Mouse (Mus musculus): Measurements from ENCODE around the gene Folr2. TPM values are rescaled to one million over a fixed set of nuclear protein-coding genes. Genes with fewer than 3 reads are reported as not detected.

Gene Folr2
- 0.69 and 1.0 TPM in 2 replicates for polyA plus RNA-seq (2014; fragmentation: Nextera tagmentation; extraction: Ambion mirVana)

DNA sequence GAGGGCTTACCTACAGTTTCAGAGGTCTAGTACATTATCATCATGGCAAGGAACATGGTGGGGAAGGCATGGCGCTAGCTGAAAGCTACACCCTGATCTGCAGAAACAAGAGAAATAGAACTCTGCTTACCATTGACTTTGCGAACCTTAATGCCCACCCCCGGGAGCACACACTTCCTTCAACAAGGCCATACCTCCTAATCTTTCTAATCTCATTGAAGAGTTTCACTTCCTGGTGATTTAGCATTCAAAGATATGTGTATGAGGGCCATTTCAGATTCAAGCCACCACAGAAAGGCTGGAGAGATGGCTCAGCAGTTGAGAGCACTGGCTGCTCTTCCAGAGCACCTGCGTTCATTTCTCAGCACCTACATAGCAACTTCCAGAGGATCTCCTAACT lies at the start of gene Folr2:
TSS of gene Folr2 (minus strand) at position 101 of the 400 bp plus-strand sequence.
- H3K4me3 ChIP-seq (ENCODE audit: control insufficient read depth in 1 of 2, insufficient read depth in 1 of 2, low read depth in 1 of 2, low read length in 2 of 2): no peak within 1 kb of the TSS
- H3K9ac ChIP-seq (ENCODE audit: low read length): no peak within 1 kb of the TSS
- no peaks in the 10 kb centered on the region for H3K9me3 ChIP-seq (ENCODE audit: control insufficient read depth, low read length)
- ATAC-seq (ENCODE audit: insufficient number of reproducible peaks, insufficient read depth, low FRiP score, low read depth): no peak
- WGBS: 87% methylated on average over 4 of the region's 4 CpGs
- no peaks in the 10 kb centered on the region for H3K27me3 ChIP-seq (ENCODE audit: control insufficient read depth, insufficient read depth, low read length)
- H3K36me3 ChIP-seq (ENCODE audit: control insufficient read depth, insufficient read depth, low read length): no peaks in the 10 kb centered on the region
- no peak within 1 kb of the TSS for H3K27ac ChIP-seq (replicated peaks in 1 of 2; ENCODE audit: control insufficient read depth in 1 of 2, insufficient read depth in 1 of 2, low read depth in 2 of 2, low read length in 2 of 2)
- no peaks in the 10 kb centered on the region for H3K4me1 ChIP-seq (ENCODE audit: control insufficient read depth in 2 of 2, insufficient read depth in 2 of 2, low read length in 2 of 2)
- no peak within 1 kb of the TSS for H3K4me2 ChIP-seq (ENCODE audit: low read length)

DNA sequence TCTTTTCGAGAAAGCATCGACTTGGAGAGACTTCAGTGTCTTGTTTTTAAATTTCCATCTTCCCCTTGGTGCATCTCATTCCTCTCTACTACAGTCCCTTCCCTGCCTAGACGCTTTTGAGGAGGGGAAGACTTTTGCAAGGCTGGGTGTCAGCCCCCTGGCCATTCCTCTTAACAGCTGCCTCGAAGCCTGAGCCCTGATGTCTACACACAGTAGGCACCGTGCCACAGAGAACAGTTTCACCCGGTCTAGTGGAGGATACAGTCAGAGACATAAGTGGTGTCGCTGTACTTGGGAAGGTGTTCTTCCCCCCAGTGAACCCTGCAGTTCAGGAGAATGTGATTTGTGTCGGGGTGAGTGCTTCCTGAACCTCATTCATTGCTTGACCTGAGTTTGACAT lies 49.7 kb upstream of the Folr2 start:
- Histone ChIP-seq H3K4me3 (ENCODE audit: control insufficient read depth in 1 of 2, insufficient read depth in 1 of 2, low read depth in 1 of 2, low read length in 2 of 2) (peak overlapping the region; percentile 83 to 90), H3K27me3 (ENCODE audit: control insufficient read depth, insufficient read depth, low read length) (no peaks in the 10 kb centered on the region), H3K9me3 (ENCODE audit: control insufficient read depth, low read length) (no peaks in the 10 kb centered on the region), H3K27ac (replicated peaks in 1 of 2; ENCODE audit: control insufficient read depth in 1 of 2, insufficient read depth in 1 of 2, low read depth in 2 of 2, low read length in 2 of 2) (peak overlapping the region; percentile 97 to 98; a peak in 3 of 4 replicates), H3K9ac (ENCODE audit: low read length) (peak overlapping the region; percentile 96), H3K4me1 (ENCODE audit: control insufficient read depth in 2 of 2, insufficient read depth in 2 of 2, low read length in 2 of 2) (peaks cover 7 to 16% of the 10 kb centered on the region in 2 experiments; a peak in 3 of 4 replicates), H3K36me3 (ENCODE audit: control insufficient read depth, insufficient read depth, low read length) (peaks cover 21% of the 10 kb centered on the region), H3K4me2 (ENCODE audit: low read length) (peak overlapping the region; percentile 85)
- 54% methylated on average over 8 of the region's 8 CpGs for WGBS
- no peak for ATAC-seq (ENCODE audit: insufficient number of reproducible peaks, insufficient read depth, low FRiP score, low read depth)

GRCm38 (mm10) chr7:101906287-101906681 lies 49.3 kb upstream of the Folr2 start, which contains the start of gene Tomt:
Tomt (minus strand) TSS chr7:101906359.
- no peak for ATAC-seq (ENCODE audit: insufficient number of reproducible peaks, insufficient read depth, low FRiP score, low read depth)
- Histone ChIP-seq H3K4me2 (ENCODE audit: low read length) (peak within 1 kb of the TSS; percentile 85), H3K9me3 (ENCODE audit: control insufficient read depth, low read length) (no peaks in the 10 kb centered on the region), H3K4me3 (ENCODE audit: control insufficient read depth in 1 of 2, insufficient read depth in 1 of 2, low read depth in 1 of 2, low read length in 2 of 2) (peak within 1 kb of the TSS; percentile 83 to 90), H3K4me1 (ENCODE audit: control insufficient read depth in 2 of 2, insufficient read depth in 2 of 2, low read length in 2 of 2) (peaks cover 7 to 16% of the 10 kb centered on the region in 2 experiments; a peak in 3 of 4 replicates), H3K36me3 (ENCODE audit: control insufficient read depth, insufficient read depth, low read length) (peaks cover 17% of the 10 kb centered on the region), H3K9ac (ENCODE audit: low read length) (peak within 1 kb of the TSS; percentile 96), H3K27me3 (ENCODE audit: control insufficient read depth, insufficient read depth, low read length) (no peaks in the 10 kb centered on the region), H3K27ac (replicated peaks in 1 of 2; ENCODE audit: control insufficient read depth in 1 of 2, insufficient read depth in 1 of 2, low read depth in 2 of 2, low read length in 2 of 2) (peak within 1 kb of the TSS; percentile 97 to 98)
- WGBS: 12% methylated on average over 11 of the region's 11 CpGs

DNA sequence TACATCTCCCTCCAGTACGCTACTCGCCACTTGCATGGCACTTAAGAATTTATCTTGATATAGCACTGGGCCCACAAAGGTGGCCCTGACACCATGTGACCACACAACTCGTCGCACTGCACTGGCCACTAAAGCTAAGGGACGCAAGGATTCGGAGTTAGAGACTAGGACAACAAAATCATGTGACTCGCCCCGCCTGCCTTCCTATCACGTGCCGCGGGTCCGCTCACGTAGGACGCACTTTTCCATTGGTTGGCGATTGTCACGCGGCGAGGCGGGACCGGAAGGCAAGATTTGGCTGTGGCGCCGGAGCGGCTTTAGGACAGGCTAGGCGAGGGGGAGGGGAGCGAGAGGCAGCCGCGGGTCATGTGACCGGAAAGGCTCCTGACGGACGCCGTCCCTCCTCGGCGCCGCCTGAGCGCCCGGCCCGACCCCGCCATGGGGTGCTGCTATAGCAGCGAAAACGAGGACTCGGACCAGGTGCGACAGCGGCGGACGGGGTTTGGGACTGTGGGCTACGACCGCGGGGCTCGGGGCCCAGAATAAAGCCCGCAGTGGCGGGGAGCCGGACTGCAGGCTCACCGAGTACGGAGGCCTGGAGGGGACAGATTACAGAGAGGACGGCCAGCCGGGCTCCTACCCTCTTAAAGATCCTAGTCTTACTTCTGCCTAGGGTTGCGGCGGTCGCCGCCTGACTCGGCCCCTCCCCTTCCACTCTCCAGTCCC lies 48.7 kb upstream of the Folr2 start, which contains the start of gene Lamtor1:
TSS of gene Lamtor1 (plus strand) at position 344 of the 726 bp plus-strand sequence.
- peak within 1 kb of the TSS; percentile 97 to 98 for H3K27ac ChIP-seq (replicated peaks in 1 of 2; ENCODE audit: control insufficient read depth in 1 of 2, insufficient read depth in 1 of 2, low read depth in 2 of 2, low read length in 2 of 2)
- WGBS: under 1% methylated on average over 61 of the region's 61 CpGs
- peak within 1 kb of the TSS; percentile 96 for H3K9ac ChIP-seq (ENCODE audit: low read length)
- no peaks in the 10 kb centered on the region for H3K27me3 ChIP-seq (ENCODE audit: control insufficient read depth, insufficient read depth, low read length)
- peak; percentile 95 for ATAC-seq (ENCODE audit: insufficient number of reproducible peaks, insufficient read depth, low FRiP score, low read depth)
- H3K4me2 ChIP-seq (ENCODE audit: low read length): peak within 1 kb of the TSS; percentile 85
- H3K4me3 ChIP-seq (ENCODE audit: control insufficient read depth in 1 of 2, insufficient read depth in 1 of 2, low read depth in 1 of 2, low read length in 2 of 2): peak within 1 kb of the TSS; percentile 83 to 90
- H3K4me1 ChIP-seq (ENCODE audit: control insufficient read depth in 2 of 2, insufficient read depth in 2 of 2, low read length in 2 of 2): peaks cover 7 to 16% of the 10 kb centered on the region in 2 experiments; a peak in 3 of 4 replicates
- H3K36me3 ChIP-seq (ENCODE audit: control insufficient read depth, insufficient read depth, low read length): peaks cover 11% of the 10 kb centered on the region
- H3K9me3 ChIP-seq (ENCODE audit: control insufficient read depth, low read length): no peaks in the 10 kb centered on the region

DNA sequence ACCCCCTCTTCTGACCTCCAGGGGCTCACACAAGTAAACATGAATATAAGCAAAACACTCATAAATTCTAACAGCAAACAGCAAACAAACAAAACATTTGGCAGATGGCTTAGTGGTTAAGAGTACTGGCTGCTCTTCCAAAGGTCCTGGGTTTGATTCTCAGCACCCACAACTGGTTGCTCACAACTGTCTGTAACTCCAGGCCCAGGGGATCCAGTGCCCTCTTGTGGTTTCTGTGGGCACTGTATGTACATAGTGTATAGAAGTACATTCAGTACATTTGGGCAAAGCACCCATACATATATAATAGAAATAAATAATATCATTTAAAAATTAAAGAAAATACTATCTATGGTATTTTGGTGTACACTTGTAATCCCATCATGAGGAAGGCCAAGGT lies 45.9 kb upstream of the Folr2 start:
- no peaks in the 10 kb centered on the region for H3K9me3 ChIP-seq (ENCODE audit: control insufficient read depth, low read length)
- ATAC-seq (ENCODE audit: insufficient number of reproducible peaks, insufficient read depth, low FRiP score, low read depth): no peak
- no peaks in the 10 kb centered on the region for H3K27me3 ChIP-seq (ENCODE audit: control insufficient read depth, insufficient read depth, low read length)
- peaks cover 7 to 14% of the 10 kb centered on the region in 2 experiments; a peak in 2 of 4 replicates for H3K4me1 ChIP-seq (ENCODE audit: control insufficient read depth in 2 of 2, insufficient read depth in 2 of 2, low read length in 2 of 2)
- H3K4me3 ChIP-seq (ENCODE audit: control insufficient read depth in 1 of 2, insufficient read depth in 1 of 2, low read depth in 1 of 2, low read length in 2 of 2): no peak overlapping the region
- H3K27ac ChIP-seq (replicated peaks in 1 of 2; ENCODE audit: control insufficient read depth in 1 of 2, insufficient read depth in 1 of 2, low read depth in 2 of 2, low read length in 2 of 2): no peak overlapping the region
- no peak overlapping the region for H3K9ac ChIP-seq (ENCODE audit: low read length)
- peaks cover 13% of the 10 kb centered on the region; the same call in 1 of the 2 replicates for H3K36me3 ChIP-seq (ENCODE audit: control insufficient read depth, insufficient read depth, low read length)
- H3K4me2 ChIP-seq (ENCODE audit: low read length): no peak overlapping the region

- Histone ChIP-seq H3K36me3 (ENCODE audit: control insufficient read depth, insufficient read depth, low read length) (peaks cover 13% of the 10 kb centered on the region; the same call in 1 of the 2 replicates), H3K4me1 (ENCODE audit: control insufficient read depth in 2 of 2, insufficient read depth in 2 of 2, low read length in 2 of 2) (peaks cover 9 to 14% of the 10 kb centered on the region in 2 experiments; a peak in 3 of 4 replicates), H3K27ac (replicated peaks in 1 of 2; ENCODE audit: control insufficient read depth in 1 of 2, insufficient read depth in 1 of 2, low read depth in 2 of 2, low read length in 2 of 2) (no peak overlapping the region), H3K27me3 (ENCODE audit: control insufficient read depth, insufficient read depth, low read length) (no peaks in the 10 kb centered on the region), H3K4me3 (ENCODE audit: control insufficient read depth in 1 of 2, insufficient read depth in 1 of 2, low read depth in 1 of 2, low read length in 2 of 2) (no peak overlapping the region), H3K9ac (ENCODE audit: low read length) (no peak overlapping the region), H3K4me2 (ENCODE audit: low read length) (no peak overlapping the region), H3K9me3 (ENCODE audit: control insufficient read depth, low read length) (no peaks in the 10 kb centered on the region)
- 87% methylated on average over 10 of the region's 10 CpGs for WGBS
- no peak for ATAC-seq (ENCODE audit: insufficient number of reproducible peaks, insufficient read depth, low FRiP score, low read depth)
Observed at GRCm38 (mm10) chr7:101901969-101902368, 45.0 kb upstream of the Folr2 start.

GRCm38 (mm10) chr7:101900331-101901097 lies 43.5 kb upstream of the Folr2 start:
- peaks cover 5 to 9% of the 10 kb centered on the region in 2 experiments; a peak in 3 of 4 replicates for H3K4me1 ChIP-seq (ENCODE audit: control insufficient read depth in 2 of 2, insufficient read depth in 2 of 2, low read length in 2 of 2)
- no peaks in the 10 kb centered on the region for H3K27me3 ChIP-seq (ENCODE audit: control insufficient read depth, insufficient read depth, low read length)
- 86% methylated on average over 16 of the region's 16 CpGs for WGBS
- no peak for ATAC-seq (ENCODE audit: insufficient number of reproducible peaks, insufficient read depth, low FRiP score, low read depth)
- H3K27ac ChIP-seq (replicated peaks in 1 of 2; ENCODE audit: control insufficient read depth in 1 of 2, insufficient read depth in 1 of 2, low read depth in 2 of 2, low read length in 2 of 2): no peak overlapping the region
- H3K36me3 ChIP-seq (ENCODE audit: control insufficient read depth, insufficient read depth, low read length): peaks cover 13% of the 10 kb centered on the region; the same call in 1 of the 2 replicates
- H3K4me3 ChIP-seq (ENCODE audit: control insufficient read depth in 1 of 2, insufficient read depth in 1 of 2, low read depth in 1 of 2, low read length in 2 of 2): no peak overlapping the region
- no peak overlapping the region for H3K4me2 ChIP-seq (ENCODE audit: low read length)
- no peak overlapping the region for H3K9ac ChIP-seq (ENCODE audit: low read length)
- H3K9me3 ChIP-seq (ENCODE audit: control insufficient read depth, low read length): no peaks in the 10 kb centered on the region
